Mouse (Mus musculus) C2C12 (cell line): ENCODE measurements around the gene Chga. TPM values are rescaled to one million over a fixed set of nuclear protein-coding genes. Genes with fewer than 3 reads are reported as not detected.

Experiments used
- H3K27me3 ChIP-seq: one replicate; pipeline ENCODE4 v1.6.1; 2011; ENCODE audit not compliant: control insufficient read depth, insufficient read depth, insufficient read length
- H3K36me3 ChIP-seq: one replicate; pipeline ENCODE4 v1.6.1; 2011; ENCODE audit not compliant: control insufficient read depth, insufficient read depth
- H3K4me3 ChIP-seq: one replicate; pipeline ENCODE4 v1.5.1; 2011; ENCODE audit warnings: mild to moderate bottlenecking, control low read depth; ENCODE audit not compliant: poor library complexity, insufficient read depth, severe bottlenecking
- H3K79me2 ChIP-seq: one replicate; pipeline ENCODE4 v1.6.1; 2011; ENCODE audit not compliant: control insufficient read depth, insufficient read depth
- H3K79me3 ChIP-seq: one replicate; pipeline ENCODE4 v1.6.1; 2011; ENCODE audit warnings: low read depth, control low read depth
- H3ac ChIP-seq: one replicate; pipeline ENCODE3; 2011; ENCODE audit warnings: low read depth; ENCODE audit not compliant: control insufficient read depth, insufficient read length
- CEBPB ChIP-seq: IDR thresholded peaks from one replicate; pipeline ENCODE4 v1.6.1; 2011; ENCODE audit warnings: low read depth, mild to moderate bottlenecking, control low read depth, moderate library complexity
- CTCF ChIP-seq: IDR thresholded peaks from one replicate; pipeline ENCODE4 v1.5.1; 2011; ENCODE audit not compliant: control insufficient read depth, insufficient read depth, insufficient read length
- FOSL1 ChIP-seq: IDR thresholded peaks from one replicate; pipeline ENCODE4 v1.8.0; 2011; ENCODE audit warnings: mild to moderate bottlenecking, low read length; ENCODE audit not compliant: poor library complexity, insufficient read depth, severe bottlenecking
- MAX ChIP-seq: IDR thresholded peaks from one replicate; pipeline ENCODE4 v1.6.1; 2011; ENCODE audit warnings: mild to moderate bottlenecking, control low read depth
- MYOD1 ChIP-seq: IDR thresholded peaks from one replicate; pipeline ENCODE4 v1.6.1; 2011; ENCODE audit warnings: low read depth; ENCODE audit not compliant: control insufficient read depth, insufficient read length
- MYOG ChIP-seq: IDR thresholded peaks from one replicate; pipeline ENCODE4 v1.6.1; 2011; ENCODE audit not compliant: control insufficient read depth, insufficient read length; ENCODE audit errors: extremely low read depth
- USF1 ChIP-seq: IDR thresholded peaks from one replicate; pipeline ENCODE4 v1.6.1; 2011; ENCODE audit warnings: low read depth, mild to moderate bottlenecking, control low read depth, moderate library complexity
- polyA plus RNA-seq: library from polyadenylated mRNA; unstranded; fragments of >200 nt; fragmentation: generic; extraction: Trizol; gene quantifications from one replicate; pipeline ENCODE4 v1.2.1, GENCODE M21; 2012; ENCODE audit warnings: missing spikeins

Chga gene
- polyA plus RNA-seq, 1 experiment, result 0.01 TPM

GRCm38 (mm10) chr12:102602255-102603041, 47.7 kb downstream of the Chga start:
- no peaks in the 10 kb centered on the region for H3K79me2 ChIP-seq
- no peaks in the 10 kb centered on the region for H3K27me3 ChIP-seq
- H3ac ChIP-seq, result no peak overlapping the region
- no peak for TF ChIP-seq CEBPB
- no peak for TF ChIP-seq MAX
- TF ChIP-seq MYOD1, result no peak
- no peak for TF ChIP-seq MYOG
- TF ChIP-seq CTCF, result no peak
- no peak for TF ChIP-seq FOSL1
- TF ChIP-seq USF1, result no peak
- no peak overlapping the region for H3K4me3 ChIP-seq
- H3K36me3 ChIP-seq, result no peaks in the 10 kb centered on the region
- no peaks in the 10 kb centered on the region for H3K79me3 ChIP-seq

- no peak overlapping the region for H3K4me3 ChIP-seq
- TF ChIP-seq MYOD1 (no peak), FOSL1 (no peak), MAX (no peak), CTCF (no peak), MYOG (no peak), CEBPB (no peak)
- H3ac ChIP-seq, result no peak overlapping the region
- H3K79me2 ChIP-seq, result no peaks in the 10 kb centered on the region
- no peaks in the 10 kb centered on the region for H3K79me3 ChIP-seq
- H3K36me3 ChIP-seq, result no peaks in the 10 kb centered on the region
- no peaks in the 10 kb centered on the region for H3K27me3 ChIP-seq
Observed at GRCm38 (mm10) chr12:102605607-102606006, 50.8 kb downstream of the Chga start.

GRCm38 (mm10) chr12:102607066-102607465, 52.3 kb downstream of the Chga start:
- Histone ChIP-seq H3ac (no peak overlapping the region), H3K79me3 (no peaks in the 10 kb centered on the region), H3K36me3 (no peaks in the 10 kb centered on the region), H3K79me2 (no peaks in the 10 kb centered on the region), H3K27me3 (no peaks in the 10 kb centered on the region), H3K4me3 (no peak overlapping the region)
- TF ChIP-seq USF1, result no peak
- no peak for TF ChIP-seq MYOG

- Histone ChIP-seq H3ac (no peak overlapping the region), H3K27me3 (no peaks in the 10 kb centered on the region), H3K4me3 (no peak overlapping the region), H3K36me3 (no peaks in the 10 kb centered on the region), H3K79me3 (no peaks in the 10 kb centered on the region), H3K79me2 (no peaks in the 10 kb centered on the region)
- TF ChIP-seq USF1 (no peak), MYOD1 (no peak), CEBPB (no peak), MYOG (no peak), FOSL1 (no peak), MAX (no peak), CTCF (no peak)
Observed at GRCm38 (mm10) chr12:102607808-102608517, 53.2 kb downstream of the Chga start.

GRCm38 (mm10) chr12:102610927-102611326, 56.2 kb downstream of the Chga start:
- TF ChIP-seq CEBPB, result no peak
- no peak for TF ChIP-seq MAX
- TF ChIP-seq MYOG, result no peak
- TF ChIP-seq FOSL1, result no peak
- TF ChIP-seq CTCF, result no peak
- no peak for TF ChIP-seq USF1
- no peak for TF ChIP-seq MYOD1

GRCm38 (mm10) chr12:102612431-102612830, 57.7 kb downstream of the Chga start:
- Histone ChIP-seq H3K79me2 (no peaks in the 10 kb centered on the region), H3K27me3 (no peaks in the 10 kb centered on the region), H3ac (no peak overlapping the region), H3K79me3 (no peaks in the 10 kb centered on the region), H3K36me3 (no peaks in the 10 kb centered on the region), H3K4me3 (no peak overlapping the region)
- TF ChIP-seq USF1 (no peak), FOSL1 (no peak), MYOD1 (no peak), CTCF (no peak), MAX (no peak), MYOG (no peak), CEBPB (no peak)

More at GRCm38 (mm10) chr12:102610927-102611326, 56.2 kb downstream of the Chga start:
- no peaks in the 10 kb centered on the region for H3K36me3 ChIP-seq
- H3K4me3 ChIP-seq, result no peak overlapping the region
- H3K27me3 ChIP-seq, result no peaks in the 10 kb centered on the region
- H3ac ChIP-seq, result no peak overlapping the region
- no peaks in the 10 kb centered on the region for H3K79me3 ChIP-seq
- H3K79me2 ChIP-seq, result no peaks in the 10 kb centered on the region
